Mouse (Mus musculus) liver, postnatal 0 days (tissue): ENCODE measurements around the gene Cit. TPM values are rescaled to one million over a fixed set of nuclear protein-coding genes. Genes with fewer than 3 reads are reported as not detected.

ENCODE experiments used
- ATAC-seq: fragments of 200-750 bp; cut with Nextera tagmentation; 2 replicates; pipeline ENCODE4 v1.8.0; 2017; ENCODE audit warnings: mild to moderate bottlenecking, moderate library complexity
- DNase-seq: peaks from one replicate; pipeline ENCODE4 v3.0.0-alpha.2; 2016
- H3K27ac ChIP-seq: fragments of 300-500 bp; sonication (generic); 2 replicates; pipeline ENCODE4 v1.5.1; 2014; ENCODE audit warnings: antibody characterized with exemption, moderate library complexity, mild to moderate bottlenecking, low read depth
- H3K27me3 ChIP-seq: fragments of 300-500 bp; sonication (generic); 2 replicates; pipeline ENCODE4 v1.6.1; 2014; ENCODE audit warnings: low read length, control low read depth, mixed read lengths; ENCODE audit not compliant: insufficient read depth
- H3K36me3 ChIP-seq: fragments of 300-500 bp; sonication (generic); replicated peaks from 2 replicates; pipeline ENCODE4 v1.6.1; 2014; ENCODE audit warnings: mild to moderate bottlenecking, control low read depth, low read length, moderate library complexity, mixed read lengths; ENCODE audit not compliant: insufficient read depth
- H3K4me1 ChIP-seq: fragments of 300-500 bp; sonication (generic); 2 replicates; pipeline ENCODE4 v1.6.1; 2014; ENCODE audit warnings: antibody characterized with exemption, mild to moderate bottlenecking, control low read depth; ENCODE audit not compliant: insufficient read depth
- H3K4me2 ChIP-seq: fragments of 300-500 bp; sonication (generic); 2 replicates; pipeline ENCODE4 v1.6.1; 2014; ENCODE audit warnings: low read depth, mild to moderate bottlenecking, low read length, moderate library complexity, mixed read lengths
- H3K4me3 ChIP-seq: fragments of 300-500 bp; sonication (generic); 2 replicates; pipeline ENCODE4 v1.5.1; 2014; ENCODE audit warnings: low read depth, low read length
- H3K9ac ChIP-seq: fragments of 300-500 bp; sonication (generic); replicated peaks from 2 replicates; pipeline ENCODE4 v1.6.1; 2014; ENCODE audit warnings: mild to moderate bottlenecking, moderate library complexity
- H3K9me3 ChIP-seq: fragments of 300-500 bp; sonication (generic); 2 replicates; pipeline ENCODE4 v1.6.1; 2016; ENCODE audit warnings: mild to moderate bottlenecking, control low read depth, low read length, mixed read lengths
- CTCF ChIP-seq: sonication (generic); IDR thresholded peaks from 2 replicates; pipeline ENCODE4 v1.5.1; 2016; ENCODE audit warnings: antibody characterized with exemption, low read depth
- EP300 ChIP-seq: IDR thresholded peaks from 2 replicates; pipeline ENCODE4 v1.6.1; 2016; ENCODE audit warnings: antibody characterized with exemption, low read depth, mild to moderate bottlenecking
- WGBS: fragments of 180-500 bp; shearing (Covaris S2); extraction: QIAGEN DNeasy Blood & Tissue Kit; methylation state at CpG from one replicate; pipeline ENCODE4 v1.1.7; 2014; ENCODE audit not compliant: insufficient replicate concordance; 5-methylcytosine and 5-hydroxymethylcytosine counted together
- polyA plus RNA-seq: library from polyadenylated mRNA; unstranded; fragments of >200 nt; fragmentation: Nextera tagmentation; extraction: Ambion mirVana; gene quantifications from 2 replicates; pipeline ENCODE4 v1.2.1, GENCODE M21; 2015

Gene Cit
- polyA plus RNA-seq, 1 experiment from 2014 or later: 11.5 TPM

DNA sequence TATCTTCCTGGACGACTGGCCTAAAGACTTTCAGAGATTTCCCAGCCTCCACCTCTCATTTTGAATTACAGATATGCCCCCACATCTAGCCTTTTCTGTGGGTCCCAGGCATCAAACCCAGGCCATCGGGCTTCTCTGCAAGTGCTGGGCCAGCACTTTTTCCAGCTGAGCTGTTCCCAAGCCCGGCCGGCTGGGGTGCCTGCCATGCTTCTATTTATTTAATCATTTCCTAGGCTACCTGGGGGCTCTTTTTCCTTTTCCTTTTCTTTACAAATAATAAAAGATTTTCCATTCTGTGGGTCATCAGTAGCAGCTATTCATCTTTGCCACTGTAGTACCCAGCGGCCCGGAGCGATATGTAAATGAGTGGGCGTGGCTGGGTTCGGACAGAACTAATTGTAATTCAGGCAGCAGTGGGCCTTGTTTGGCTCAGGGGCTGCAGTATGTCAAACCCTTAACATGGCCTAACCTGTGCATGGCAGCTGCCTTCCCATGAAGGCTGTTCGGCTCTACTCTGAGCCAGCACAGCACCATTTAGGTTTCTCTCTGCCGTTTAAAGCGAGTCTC is 4.3 kb downstream of the Cit start:
- ATAC-seq (no peak), DNase-seq (no peak)
- H3K4me2 ChIP-seq: no peak overlapping the region
- no peak overlapping the region for H3K4me3 ChIP-seq
- no peaks in the 10 kb centered on the region for H3K27me3 ChIP-seq
- no peak overlapping the region for H3K27ac ChIP-seq
- no peaks in the 10 kb centered on the region for H3K9me3 ChIP-seq
- WGBS: 91% methylated on average over 12 of the region's 12 CpGs
- H3K9ac ChIP-seq: no peak overlapping the region
- TF ChIP-seq CTCF (no peak), EP300 (no peak)
- peaks cover 8% of the 10 kb centered on the region for H3K4me1 ChIP-seq
- H3K36me3 ChIP-seq: peaks cover 35% of the 10 kb centered on the region

DNA sequence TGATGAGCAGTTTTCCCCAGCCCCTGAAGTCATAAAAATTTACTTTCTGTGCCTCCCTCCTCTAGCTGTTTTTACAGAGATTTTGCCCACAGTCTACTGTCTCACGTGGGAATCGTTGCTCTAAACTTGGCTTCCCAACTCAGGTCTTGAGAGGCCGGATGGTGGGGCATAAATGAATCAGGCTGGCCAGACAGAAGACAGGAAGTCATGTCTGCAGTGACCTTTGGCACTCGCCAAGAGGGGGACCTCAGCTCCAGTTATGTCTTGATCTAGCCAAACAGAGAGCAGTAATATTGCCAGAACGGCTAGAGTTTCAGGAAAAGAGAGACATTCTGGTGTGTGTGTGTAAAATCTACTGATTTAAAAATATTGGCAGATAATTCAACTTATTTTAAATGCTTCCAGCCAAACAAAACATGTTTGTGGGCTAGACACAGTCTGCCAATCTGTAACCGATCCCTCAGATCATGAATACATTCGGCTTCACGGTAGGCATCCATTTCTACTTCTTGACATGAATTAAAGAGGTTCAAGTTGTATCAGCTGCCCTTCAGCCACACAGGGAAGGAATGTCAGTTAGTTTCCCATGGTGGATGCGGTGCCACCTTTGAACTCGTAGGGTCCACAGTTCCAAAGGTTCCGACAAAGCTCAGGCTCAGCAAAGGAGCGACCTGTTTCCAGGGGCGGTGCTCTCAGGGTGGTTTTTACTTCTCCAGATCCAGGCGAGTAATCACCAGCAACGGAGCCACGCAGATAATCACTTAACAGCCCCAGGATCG is 5.4 kb downstream of the Cit start:
- peak; percentile 51; the same call in 1 of the 2 replicates for ATAC-seq
- WGBS: 75% methylated on average over 17 of the region's 17 CpGs
- peaks cover 42% of the 10 kb centered on the region for H3K36me3 ChIP-seq

DNA sequence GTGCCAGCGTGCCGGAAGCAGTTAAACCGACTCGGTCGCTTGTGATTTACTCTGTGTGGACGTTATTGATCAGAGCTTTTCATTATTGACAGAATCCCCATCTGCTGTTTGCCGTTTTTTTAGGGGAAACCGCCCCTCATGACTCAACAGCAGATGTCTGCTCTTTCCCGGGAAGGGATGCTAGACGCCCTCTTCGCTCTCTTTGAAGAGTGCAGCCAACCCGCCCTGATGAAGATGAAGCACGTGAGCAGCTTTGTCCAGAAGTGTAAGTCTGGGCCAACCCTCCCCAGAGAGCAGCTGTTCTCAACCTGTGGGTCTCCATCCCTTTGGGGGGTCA is 5.9 kb downstream of the Cit start:
- no peak overlapping the region for H3K4me3 ChIP-seq
- peak overlapping the region; percentile 50 for H3K4me2 ChIP-seq
- TF ChIP-seq CTCF: no peak
- TF ChIP-seq EP300: no peak
- no peaks in the 10 kb centered on the region for H3K27me3 ChIP-seq
- WGBS: 69% methylated on average over 13 of the region's 13 CpGs
- no peaks in the 10 kb centered on the region for H3K9me3 ChIP-seq
- peaks cover 44% of the 10 kb centered on the region for H3K36me3 ChIP-seq
- peaks cover 3% of the 10 kb centered on the region; the same call in 1 of the 2 replicates for H3K4me1 ChIP-seq
- no peak overlapping the region for H3K9ac ChIP-seq
- ATAC-seq (peak; percentile 47; the same call in 1 of the 2 replicates), DNase-seq (no peak)
- H3K27ac ChIP-seq: 0 out of 2 replicates have a peak overlapping the region, but pooled peaks have one; percentile 29

More for the DNA sequence above, 5.4 kb downstream of the Cit start:
- no peaks in the 10 kb centered on the region for H3K9me3 ChIP-seq
- H3K4me3 ChIP-seq: no peak overlapping the region
- no peak for DNase-seq
- H3K27me3 ChIP-seq: no peaks in the 10 kb centered on the region
- H3K9ac ChIP-seq: no peak overlapping the region
- no peak for TF ChIP-seq EP300
- no peak for TF ChIP-seq CTCF
- peak overlapping the region; percentile 50 for H3K4me2 ChIP-seq
- H3K4me1 ChIP-seq: peaks cover 5% of the 10 kb centered on the region
- 0 out of 2 replicates have a peak overlapping the region, but pooled peaks have one; percentile 29 for H3K27ac ChIP-seq

DNA sequence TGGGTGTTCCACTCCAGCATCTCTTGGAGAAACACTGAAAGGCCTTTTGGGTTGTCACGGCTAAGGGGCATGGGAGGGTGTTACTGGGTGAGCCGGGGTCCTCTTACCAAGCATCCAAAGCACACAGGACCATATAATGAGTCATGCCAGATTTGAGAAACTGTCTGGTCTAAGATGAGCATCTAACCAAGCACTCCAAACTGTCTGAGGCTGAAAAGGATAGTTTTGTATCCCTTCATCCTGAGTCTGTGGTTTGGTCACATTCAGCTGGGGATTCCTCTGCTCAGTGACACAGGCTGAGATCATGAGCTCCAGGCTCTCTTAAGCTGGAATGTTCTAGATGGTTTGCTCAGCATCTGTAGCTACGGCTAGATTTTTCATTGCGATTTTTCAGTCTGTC is 7.4 kb downstream of the Cit start:
- DNase-seq (no peak), ATAC-seq (no peak)
- Histone ChIP-seq H3K4me1 (no peaks in the 10 kb centered on the region), H3K9me3 (no peaks in the 10 kb centered on the region), H3K4me2 (no peak overlapping the region), H3K27me3 (no peaks in the 10 kb centered on the region), H3K4me3 (no peak overlapping the region), H3K27ac (no peak overlapping the region), H3K36me3 (peaks cover 44% of the 10 kb centered on the region), H3K9ac (no peak overlapping the region)
- TF ChIP-seq EP300 (no peak), CTCF (no peak)
- WGBS: 89% methylated on average over 4 of the region's 4 CpGs

DNA sequence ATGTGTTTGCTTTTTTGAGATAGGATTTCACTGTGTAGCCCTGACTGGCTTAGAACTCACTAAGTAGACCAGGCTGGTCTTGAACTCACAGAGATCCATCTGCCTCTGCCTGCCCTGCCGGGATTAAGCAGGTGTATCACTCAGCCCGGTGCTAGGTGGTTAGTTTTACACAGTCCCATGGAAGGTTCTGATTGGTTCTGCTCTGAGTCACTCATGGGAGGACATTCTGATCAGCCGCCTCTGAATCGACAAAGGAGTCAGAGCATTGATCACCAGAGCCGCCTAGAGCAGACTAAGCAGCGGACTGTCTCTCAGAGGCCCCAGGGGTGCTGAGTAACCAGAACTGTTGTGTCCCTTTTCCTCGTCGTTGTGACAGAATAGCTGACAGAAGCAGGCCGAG is 8.6 kb downstream of the Cit start:
- Histone ChIP-seq H3K27me3 (no peaks in the 10 kb centered on the region), H3K9me3 (no peaks in the 10 kb centered on the region), H3K36me3 (peaks cover 42% of the 10 kb centered on the region), H3K9ac (no peak overlapping the region), H3K4me1 (no peaks in the 10 kb centered on the region), H3K4me3 (no peak overlapping the region), H3K4me2 (no peak overlapping the region), H3K27ac (no peak overlapping the region)
- TF ChIP-seq CTCF (no peak), EP300 (no peak)
- ATAC-seq (no peak), DNase-seq (no peak)
- WGBS: 89% methylated on average over 9 of the region's 9 CpGs

DNA sequence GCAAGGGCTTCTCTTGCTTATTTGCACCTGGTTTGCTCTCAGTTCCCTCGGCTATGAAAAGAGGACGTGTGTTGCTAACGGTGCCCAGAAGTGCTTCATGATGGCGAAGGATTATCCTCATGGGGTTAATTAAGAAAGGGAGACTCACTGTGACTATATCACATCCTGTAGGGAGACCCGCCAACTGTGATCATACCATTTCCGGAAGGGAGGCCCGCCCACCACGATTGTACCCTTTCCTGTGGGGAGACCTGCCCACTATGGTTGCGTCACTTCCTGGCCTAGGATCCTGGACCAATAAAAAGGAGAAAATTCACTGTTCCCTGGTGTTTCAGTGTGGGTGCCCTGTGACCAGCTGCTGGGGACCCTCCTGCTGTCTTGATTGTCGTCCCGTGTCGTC is 9.3 kb downstream of the Cit start:
- Histone ChIP-seq H3K27ac (no peak overlapping the region), H3K4me1 (no peaks in the 10 kb centered on the region), H3K9me3 (no peaks in the 10 kb centered on the region), H3K4me2 (no peak overlapping the region), H3K9ac (no peak overlapping the region), H3K27me3 (no peaks in the 10 kb centered on the region), H3K4me3 (no peak overlapping the region), H3K36me3 (peaks cover 41% of the 10 kb centered on the region)
- TF ChIP-seq CTCF (no peak), EP300 (no peak)
- ATAC-seq: peak; percentile 56
- 71% methylated on average over 12 of the region's 12 CpGs for WGBS
- peak; percentile 47 for DNase-seq
